Mouse (Mus musculus): ENCODE results near the gene Cyp4f17. TPM values are rescaled to one million over a fixed set of nuclear protein-coding genes. Genes with fewer than 3 reads are reported as not detected.

The Cyp4f17 gene
- 11.7 and 13.3 TPM in 2 replicates for polyA plus RNA-seq (2016; fragmentation: Nextera tagmentation; extraction: Ambion mirVana)

- no peaks in the 10 kb centered on the region for H3K9me3 ChIP-seq (replicated peaks)
- no peaks in the 10 kb centered on the region for H3K27me3 ChIP-seq
- peak; percentile 94 for ATAC-seq (ENCODE audit: low FRiP score)
- peak within 1 kb of the TSS; percentile 46 for H3K4me3 ChIP-seq
- peak within 1 kb of the TSS; percentile 68 for H3K9ac ChIP-seq
- peak within 1 kb of the TSS; percentile 82 for H3K4me2 ChIP-seq (replicated peaks)
- peaks cover 20% of the 10 kb centered on the region for H3K4me1 ChIP-seq
- under 1% methylated on average over 30 of the region's 30 CpGs for WGBS
- H3K36me3 ChIP-seq: peaks cover 8% of the 10 kb centered on the region; the same call in 1 of the 2 replicates
- peak within 1 kb of the TSS; percentile 84 for H3K27ac ChIP-seq
Observed at GRCm38 (mm10) chr17:32505851-32506728, at the start of gene Cyp4f17. Gene Cyp4f17, plus strand, starts transcription at chr17:32506050.

GRCm38 (mm10) chr17:32468494-32468893 lies 37.4 kb upstream of the Cyp4f17 start:
- 68% methylated on average over 7 of the region's 7 CpGs for WGBS
- no peak for ATAC-seq (ENCODE audit: low FRiP score)
- Histone ChIP-seq H3K4me2 (replicated peaks) (no peak overlapping the region), H3K36me3 (no peaks in the 10 kb centered on the region), H3K27me3 (no peaks in the 10 kb centered on the region; the same call in 1 of the 2 replicates), H3K9ac (no peak overlapping the region), H3K4me1 (no peaks in the 10 kb centered on the region), H3K9me3 (replicated peaks) (no peaks in the 10 kb centered on the region), H3K27ac (no peak overlapping the region), H3K4me3 (no peak overlapping the region)

- Histone ChIP-seq H3K36me3 (no peaks in the 10 kb centered on the region), H3K4me1 (no peaks in the 10 kb centered on the region), H3K4me3 (no peak overlapping the region), H3K27ac (no peak overlapping the region), H3K4me2 (replicated peaks) (no peak overlapping the region), H3K9me3 (replicated peaks) (no peaks in the 10 kb centered on the region), H3K27me3 (no peaks in the 10 kb centered on the region), H3K9ac (no peak overlapping the region)
- WGBS: 75% methylated on average over 4 of the region's 4 CpGs
- no peak for ATAC-seq (ENCODE audit: low FRiP score)
Observed at GRCm38 (mm10) chr17:32470795-32471194, 35.1 kb upstream of the Cyp4f17 start.

- no peak for ATAC-seq (ENCODE audit: low FRiP score)
- no peak overlapping the region for H3K4me2 ChIP-seq (replicated peaks)
- no peaks in the 10 kb centered on the region for H3K36me3 ChIP-seq
- no peaks in the 10 kb centered on the region for H3K4me1 ChIP-seq
- H3K27me3 ChIP-seq: no peaks in the 10 kb centered on the region
- no peaks in the 10 kb centered on the region for H3K9me3 ChIP-seq (replicated peaks)
- H3K9ac ChIP-seq: no peak overlapping the region
- H3K4me3 ChIP-seq: no peak overlapping the region
- H3K27ac ChIP-seq: no peak overlapping the region
- 65% methylated on average over 7 of the region's 7 CpGs for WGBS
Observed at GRCm38 (mm10) chr17:32472176-32472575, 33.7 kb upstream of the Cyp4f17 start.

- H3K36me3 ChIP-seq: no peaks in the 10 kb centered on the region
- H3K4me3 ChIP-seq: no peak overlapping the region
- no peaks in the 10 kb centered on the region for H3K9me3 ChIP-seq (replicated peaks)
- H3K4me1 ChIP-seq: no peaks in the 10 kb centered on the region
- H3K27ac ChIP-seq: no peak overlapping the region
- 82% methylated on average over 5 of the region's 5 CpGs for WGBS
- no peak for ATAC-seq (ENCODE audit: low FRiP score)
- peaks cover 5% of the 10 kb centered on the region; the same call in 1 of the 2 replicates for H3K27me3 ChIP-seq
- H3K9ac ChIP-seq: no peak overlapping the region
- no peak overlapping the region for H3K4me2 ChIP-seq (replicated peaks)
Observed at GRCm38 (mm10) chr17:32474954-32475560, 30.8 kb upstream of the Cyp4f17 start.

- Histone ChIP-seq H3K27ac (no peak overlapping the region), H3K4me1 (no peaks in the 10 kb centered on the region), H3K36me3 (no peaks in the 10 kb centered on the region), H3K27me3 (peaks cover 20% of the 10 kb centered on the region), H3K9ac (no peak overlapping the region), H3K4me3 (no peak overlapping the region), H3K9me3 (replicated peaks) (no peaks in the 10 kb centered on the region), H3K4me2 (replicated peaks) (no peak overlapping the region)
- ATAC-seq (ENCODE audit: low FRiP score): no peak
- 100% methylated on average over 1 of the region's 1 CpGs for WGBS
Observed at GRCm38 (mm10) chr17:32477204-32477603, 28.6 kb upstream of the Cyp4f17 start.

GRCm38 (mm10) chr17:32478727-32479126 lies 27.1 kb upstream of the Cyp4f17 start:
- Histone ChIP-seq H3K9ac (no peak overlapping the region), H3K4me1 (0 out of 2 replicates have a peak, but pooled peaks cover 3% of the 10 kb centered on the region), H3K36me3 (no peaks in the 10 kb centered on the region), H3K9me3 (replicated peaks) (no peaks in the 10 kb centered on the region), H3K27me3 (peaks cover 30% of the 10 kb centered on the region), H3K4me2 (replicated peaks) (no peak overlapping the region), H3K27ac (no peak overlapping the region), H3K4me3 (no peak overlapping the region)
- no peak for ATAC-seq (ENCODE audit: low FRiP score)
- WGBS: 69% methylated on average over 2 of the region's 2 CpGs

- ATAC-seq (ENCODE audit: low FRiP score): no peak; the same call in 1 of the 2 replicates
- H3K36me3 ChIP-seq: no peaks in the 10 kb centered on the region
- no peak overlapping the region for H3K4me2 ChIP-seq (replicated peaks)
- H3K9me3 ChIP-seq (replicated peaks): no peaks in the 10 kb centered on the region
- no peak overlapping the region for H3K4me3 ChIP-seq
- 0 out of 2 replicates have a peak, but pooled peaks cover 3% of the 10 kb centered on the region for H3K4me1 ChIP-seq
- H3K27ac ChIP-seq: no peak overlapping the region
- WGBS: 13% methylated on average over 7 of the region's 8 CpGs
- no peak overlapping the region for H3K9ac ChIP-seq
- peaks cover 30% of the 10 kb centered on the region for H3K27me3 ChIP-seq
Observed at GRCm38 (mm10) chr17:32479554-32480506, 26.0 kb upstream of the Cyp4f17 start.

GRCm38 (mm10) chr17:32481766-32482165 lies 24.1 kb upstream of the Cyp4f17 start:
- no peak for ATAC-seq (ENCODE audit: low FRiP score)
- peaks cover 30% of the 10 kb centered on the region for H3K27me3 ChIP-seq
- no peak overlapping the region for H3K4me3 ChIP-seq
- no peaks in the 10 kb centered on the region for H3K36me3 ChIP-seq
- no peak overlapping the region for H3K27ac ChIP-seq
- H3K9me3 ChIP-seq (replicated peaks): no peaks in the 10 kb centered on the region
- H3K4me1 ChIP-seq: 0 out of 2 replicates have a peak, but pooled peaks cover 3% of the 10 kb centered on the region
- WGBS: 78% methylated on average over 14 of the region's 14 CpGs
- no peak overlapping the region for H3K9ac ChIP-seq
- no peak overlapping the region for H3K4me2 ChIP-seq (replicated peaks)

- ATAC-seq (ENCODE audit: low FRiP score): 0 out of 2 replicates have a peak, but pooled peaks have one; percentile 29
- H3K27ac ChIP-seq: no peak overlapping the region
- 22% methylated on average over 18 of the region's 18 CpGs for WGBS
- 0 out of 2 replicates have a peak, but pooled peaks cover 3% of the 10 kb centered on the region for H3K4me1 ChIP-seq
- H3K4me3 ChIP-seq: peak overlapping the region; percentile 17; the same call in 1 of the 2 replicates
- H3K4me2 ChIP-seq (replicated peaks): peak overlapping the region; percentile 44
- H3K9ac ChIP-seq: no peak overlapping the region
- peaks cover 30% of the 10 kb centered on the region for H3K27me3 ChIP-seq
- H3K36me3 ChIP-seq: no peaks in the 10 kb centered on the region
- no peaks in the 10 kb centered on the region for H3K9me3 ChIP-seq (replicated peaks)
Observed at GRCm38 (mm10) chr17:32483200-32483599, 22.6 kb upstream of the Cyp4f17 start.

- no peaks in the 10 kb centered on the region for H3K36me3 ChIP-seq
- no peak overlapping the region for H3K27ac ChIP-seq
- H3K4me1 ChIP-seq: peaks cover 3% of the 10 kb centered on the region; the same call in 1 of the 2 replicates
- ATAC-seq (ENCODE audit: low FRiP score): 0 out of 2 replicates have a peak, but pooled peaks have one; percentile 46
- H3K9me3 ChIP-seq (replicated peaks): no peaks in the 10 kb centered on the region
- peaks cover 15% of the 10 kb centered on the region for H3K27me3 ChIP-seq
- H3K4me2 ChIP-seq (replicated peaks): peak overlapping the region; percentile 50
- H3K9ac ChIP-seq: no peak overlapping the region
- 6% methylated on average over 30 of the region's 30 CpGs for WGBS
- peak overlapping the region; percentile 24 for H3K4me3 ChIP-seq
Observed at GRCm38 (mm10) chr17:32492349-32492980, 13.4 kb upstream of the Cyp4f17 start.

All from hindbrain, embryonic 12.5 days (tissue).